In genomic region chr12:37888591-37888990, GRCm38 (mm10) we compare ENCODE assay signal across 17 mouse cellular contexts.
"Had no signal": no experiment of that assay in that cellular context is flagged by ENCODE, and none has a peak within 500 bp of the region (broad histone marks: within the 10 kb centered on the region; RNA-seq: fewer than 3 reads in every experiment).

No protein-coding gene starts in this region.

- DNase-seq: lung, adult 18-20 months; lung, embryonic 14.5 days; lung, postnatal 10 days; lung, postnatal 4 days; midbrain, embryonic 14.5 days; right cerebral cortex, postnatal 14 days; thymus, adult 2 months; thymus, postnatal 25 days; thymus, postnatal 4 days had no signal

- H3K4me2 ChIP-seq: lung, embryonic 14.5 days; midbrain, embryonic 12.5 days; neural tube, embryonic 13.5 days; neural tube, embryonic 15.5 days; stomach, embryonic 15.5 days had no signal

- ATAC-seq: midbrain, embryonic 16.5 days had no signal

- H3K4me1 ChIP-seq: midbrain, embryonic 10.5 days; midbrain, embryonic 12.5 days; neural tube, embryonic 13.5 days; neural tube, embryonic 15.5 days; stomach, embryonic 15.5 days had no signal

- H3K27me3 ChIP-seq: midbrain, embryonic 12.5 days; neural tube, embryonic 13.5 days; neural tube, embryonic 15.5 days; stomach, embryonic 15.5 days had no signal

- H3K36me3 ChIP-seq: midbrain, embryonic 10.5 days; midbrain, embryonic 12.5 days; neural tube, embryonic 13.5 days; neural tube, embryonic 15.5 days; stomach, embryonic 15.5 days had no signal

- H3K9me3 ChIP-seq: midbrain, embryonic 10.5 days; midbrain, embryonic 12.5 days; neural tube, embryonic 13.5 days; neural tube, embryonic 15.5 days; stomach, embryonic 15.5 days had no signal

- H3K27ac ChIP-seq: midbrain, embryonic 10.5 days; midbrain, embryonic 12.5 days; neural tube, embryonic 13.5 days; neural tube, embryonic 15.5 days; stomach, embryonic 15.5 days; stomach, postnatal 0 days had no signal

- H3K4me3 ChIP-seq: midbrain, embryonic 10.5 days; midbrain, embryonic 12.5 days; myocyte; neural tube, embryonic 13.5 days; neural tube, embryonic 15.5 days; stomach, embryonic 15.5 days had no signal

- H3K9ac ChIP-seq: lung, embryonic 14.5 days; midbrain, embryonic 12.5 days; neural tube, embryonic 13.5 days; neural tube, embryonic 15.5 days; stomach, embryonic 15.5 days had no signal
